Mouse (Mus musculus) hindbrain, embryonic 10.5 days (tissue): Measurements from ENCODE around the gene Gm37240. TPM values are rescaled to one million over a fixed set of nuclear protein-coding genes. Genes with fewer than 3 reads are reported as not detected.

ENCODE experiments used
- DNase-seq: peaks from one replicate; pipeline ENCODE4 v3.0.0-alpha.2; 2017; ENCODE audit warnings: low spot score
- H3K27ac ChIP-seq: fragments of 300-500 bp; sonication (generic); 2 replicates; pipeline ENCODE4 v1.5.1; 2016; ENCODE audit warnings: mild to moderate bottlenecking, moderate library complexity
- H3K27me3 ChIP-seq: fragments of 300-500 bp; sonication (generic); 2 replicates; pipeline ENCODE4 v1.6.1; 2016; ENCODE audit warnings: mild to moderate bottlenecking; ENCODE audit not compliant: poor library complexity, insufficient read depth, severe bottlenecking
- H3K36me3 ChIP-seq: fragments of 300-500 bp; sonication (generic); 2 replicates; pipeline ENCODE4 v1.6.1; 2016; ENCODE audit warnings: mild to moderate bottlenecking, moderate library complexity
- H3K4me1 ChIP-seq: fragments of 300-500 bp; sonication (generic); replicated peaks from 2 replicates; pipeline ENCODE4 v1.6.1; 2016; ENCODE audit warnings: mild to moderate bottlenecking
- H3K4me3 ChIP-seq: fragments of 300-500 bp; sonication (generic); 2 replicates; pipeline ENCODE4 v1.5.1; 2016; ENCODE audit warnings: mild to moderate bottlenecking, moderate library complexity
- H3K9me3 ChIP-seq: fragments of 300-500 bp; sonication (generic); 2 replicates; pipeline ENCODE4 v1.6.1; 2016; ENCODE audit warnings: mild to moderate bottlenecking, moderate library complexity
- WGBS: fragments of 180-500 bp; shearing (Covaris S2); methylation state at CpG from one replicate; pipeline ENCODE4 v1.1.7; 2016; 5-methylcytosine and 5-hydroxymethylcytosine counted together
- polyA plus RNA-seq: library from polyadenylated mRNA; unstranded; fragments of >200 nt; fragmentation: Nextera tagmentation; extraction: Ambion mirVana; gene quantifications from 2 replicates; pipeline ENCODE4 v1.2.1, GENCODE M21; 2016

Gene Gm37240
- polyA plus RNA-seq, 1 experiment from 2014 or later: 1.4 TPM

GRCm38 (mm10) chr3:85652727-85653665 is 234.3 kb downstream of the Gm37240 start:
- Histone ChIP-seq H3K9me3 (no peaks in the 10 kb centered on the region), H3K4me1 (no peaks in the 10 kb centered on the region)
- DNase-seq: no peak

GRCm38 (mm10) chr3:85649176-85649575 is 238.1 kb downstream of the Gm37240 start:
- 87% methylated on average over 4 of the region's 4 CpGs for WGBS

More at GRCm38 (mm10) chr3:85652727-85653665, 234.3 kb downstream of the Gm37240 start:
- Histone ChIP-seq H3K27me3 (no peaks in the 10 kb centered on the region), H3K4me3 (no peak overlapping the region), H3K27ac (no peak overlapping the region), H3K36me3 (peaks cover 17% of the 10 kb centered on the region)
- 81% methylated on average over 4 of the region's 4 CpGs for WGBS

GRCm38 (mm10) chr3:85645517-85646004 is 241.8 kb downstream of the Gm37240 start:
- H3K36me3 ChIP-seq: peaks cover 14% of the 10 kb centered on the region
- WGBS: 90% methylated on average over 7 of the region's 7 CpGs
- H3K9me3 ChIP-seq: no peaks in the 10 kb centered on the region
- no peaks in the 10 kb centered on the region for H3K27me3 ChIP-seq
- no peaks in the 10 kb centered on the region for H3K4me1 ChIP-seq
- no peak for DNase-seq
- no peak overlapping the region for H3K27ac ChIP-seq
- no peak overlapping the region for H3K4me3 ChIP-seq

More at GRCm38 (mm10) chr3:85649176-85649575, 238.1 kb downstream of the Gm37240 start:
- no peak overlapping the region for H3K27ac ChIP-seq
- no peak for DNase-seq
- no peaks in the 10 kb centered on the region for H3K4me1 ChIP-seq
- H3K4me3 ChIP-seq: no peak overlapping the region
- H3K9me3 ChIP-seq: no peaks in the 10 kb centered on the region
- H3K36me3 ChIP-seq: peaks cover 18% of the 10 kb centered on the region
- no peaks in the 10 kb centered on the region for H3K27me3 ChIP-seq

- Histone ChIP-seq H3K4me3 (no peak overlapping the region), H3K4me1 (no peaks in the 10 kb centered on the region), H3K27ac (no peak overlapping the region), H3K27me3 (no peaks in the 10 kb centered on the region), H3K9me3 (no peaks in the 10 kb centered on the region), H3K36me3 (peaks cover 14% of the 10 kb centered on the region)
- 93% methylated on average over 3 of the region's 3 CpGs for WGBS
- no peak for DNase-seq
Observed at GRCm38 (mm10) chr3:85644814-85645213, 242.5 kb downstream of the Gm37240 start.

- Histone ChIP-seq H3K9me3 (no peaks in the 10 kb centered on the region), H3K27ac (no peak overlapping the region), H3K4me3 (no peak overlapping the region), H3K4me1 (no peaks in the 10 kb centered on the region), H3K27me3 (no peaks in the 10 kb centered on the region), H3K36me3 (peaks cover 3% of the 10 kb centered on the region; the same call in 1 of the 2 replicates)
- WGBS: 91% methylated on average over 3 of the region's 3 CpGs
- no peak for DNase-seq
Observed at GRCm38 (mm10) chr3:85641751-85642150, 245.6 kb downstream of the Gm37240 start.

- no peak for DNase-seq
- Histone ChIP-seq H3K27me3 (no peaks in the 10 kb centered on the region), H3K9me3 (no peaks in the 10 kb centered on the region), H3K36me3 (peaks cover 3% of the 10 kb centered on the region; the same call in 1 of the 2 replicates), H3K4me3 (no peak overlapping the region), H3K4me1 (0 out of 2 replicates have a peak, but pooled peaks cover 8% of the 10 kb centered on the region), H3K27ac (no peak overlapping the region)
- WGBS: 92% methylated on average over 5 of the region's 5 CpGs
Observed at GRCm38 (mm10) chr3:85636716-85637447, 250.4 kb downstream of the Gm37240 start.

- peaks cover 3% of the 10 kb centered on the region; the same call in 1 of the 2 replicates for H3K36me3 ChIP-seq
- no peak for DNase-seq
- H3K4me3 ChIP-seq: no peak overlapping the region
- H3K27ac ChIP-seq: no peak overlapping the region
- H3K9me3 ChIP-seq: no peaks in the 10 kb centered on the region
- H3K27me3 ChIP-seq: no peaks in the 10 kb centered on the region
- 0 out of 2 replicates have a peak, but pooled peaks cover 8% of the 10 kb centered on the region for H3K4me1 ChIP-seq
- 97% methylated on average over 2 of the region's 2 CpGs for WGBS
Observed at GRCm38 (mm10) chr3:85635591-85635990, 251.7 kb downstream of the Gm37240 start.

- Histone ChIP-seq H3K27ac (no peak overlapping the region), H3K27me3 (no peaks in the 10 kb centered on the region), H3K4me3 (no peak overlapping the region), H3K4me1 (0 out of 2 replicates have a peak, but pooled peaks cover 8% of the 10 kb centered on the region), H3K9me3 (no peaks in the 10 kb centered on the region), H3K36me3 (peaks cover 3% of the 10 kb centered on the region; the same call in 1 of the 2 replicates)
- WGBS: 79% methylated on average over 2 of the region's 2 CpGs
- DNase-seq: no peak
Observed at GRCm38 (mm10) chr3:85635126-85635419, 252.2 kb downstream of the Gm37240 start.

GRCm38 (mm10) chr3:85634389-85635125 is 252.8 kb downstream of the Gm37240 start:
- H3K27me3 ChIP-seq: no peaks in the 10 kb centered on the region
- H3K4me3 ChIP-seq: no peak overlapping the region
- DNase-seq: no peak
- 0 out of 2 replicates have a peak, but pooled peaks cover 8% of the 10 kb centered on the region for H3K4me1 ChIP-seq
- H3K36me3 ChIP-seq: peaks cover 5% of the 10 kb centered on the region; the same call in 1 of the 2 replicates
- 89% methylated on average over 8 of the region's 8 CpGs for WGBS
- no peaks in the 10 kb centered on the region for H3K9me3 ChIP-seq
- H3K27ac ChIP-seq: no peak overlapping the region

- H3K9me3 ChIP-seq: no peaks in the 10 kb centered on the region
- 86% methylated on average over 2 of the region's 2 CpGs for WGBS
- no peaks in the 10 kb centered on the region for H3K27me3 ChIP-seq
- H3K4me1 ChIP-seq: 0 out of 2 replicates have a peak, but pooled peaks cover 8% of the 10 kb centered on the region
- peaks cover 5% of the 10 kb centered on the region; the same call in 1 of the 2 replicates for H3K36me3 ChIP-seq
- no peak overlapping the region for H3K4me3 ChIP-seq
- no peak for DNase-seq
- no peak overlapping the region for H3K27ac ChIP-seq
Observed at GRCm38 (mm10) chr3:85633733-85634132, 253.6 kb downstream of the Gm37240 start.

GRCm38 (mm10) chr3:85629895-85630510 is 257.3 kb downstream of the Gm37240 start:
- Histone ChIP-seq H3K36me3 (peaks cover 5% of the 10 kb centered on the region; the same call in 1 of the 2 replicates), H3K9me3 (no peaks in the 10 kb centered on the region), H3K27ac (no peak overlapping the region), H3K4me1 (0 out of 2 replicates have a peak, but pooled peaks cover 8% of the 10 kb centered on the region), H3K4me3 (no peak overlapping the region), H3K27me3 (no peaks in the 10 kb centered on the region)
- no peak for DNase-seq
- 99% methylated on average over 4 of the region's 4 CpGs for WGBS

- Histone ChIP-seq H3K27me3 (no peaks in the 10 kb centered on the region), H3K36me3 (peaks cover 47% of the 10 kb centered on the region), H3K4me3 (no peak overlapping the region), H3K9me3 (no peaks in the 10 kb centered on the region), H3K27ac (no peak overlapping the region), H3K4me1 (no peaks in the 10 kb centered on the region)
- DNase-seq: no peak
- 95% methylated on average over 1 of the region's 1 CpGs for WGBS
Observed at GRCm38 (mm10) chr3:85619751-85620150, 267.6 kb downstream of the Gm37240 start.
